Mouse (Mus musculus) cortical plate, adult 2 months (tissue): ENCODE data around the gene Akap8. TPM values are rescaled to one million over a fixed set of nuclear protein-coding genes. Genes with fewer than 3 reads are reported as not detected.
A peak's percentile ranks its signal among the peaks of the same experiment; 100 is the strongest.

ENCODE experiments used
- H3K27ac ChIP-seq: fragments of 200-500 bp; 2 replicates; pipeline ENCODE4 v1.5.1; 2012; ENCODE audit warnings: low read length, control low read depth, inconsistent platforms; ENCODE audit not compliant: insufficient read depth
- H3K4me1 ChIP-seq: fragments of 200-500 bp; 2 replicates; pipeline ENCODE4 v1.6.1; 2011; ENCODE audit warnings: low read length; ENCODE audit not compliant: control insufficient read depth, insufficient read depth
- H3K4me3 ChIP-seq: fragments of 200-500 bp; 2 replicates; pipeline ENCODE4 v1.5.1; 2011; ENCODE audit warnings: mild to moderate bottlenecking, low read length, control low read depth; ENCODE audit not compliant: insufficient read depth
- CTCF ChIP-seq: fragments of 200-500 bp; IDR thresholded peaks from 2 replicates; pipeline ENCODE4 v1.5.1; 2011; ENCODE audit warnings: mild to moderate bottlenecking, control low read depth, low read length; ENCODE audit not compliant: insufficient read depth; ENCODE audit errors: extremely low read depth
- POLR2A ChIP-seq: fragments of 200-500 bp; IDR thresholded peaks from 2 replicates; pipeline ENCODE4 v1.6.1; 2011; ENCODE audit warnings: mild to moderate bottlenecking, low read length, control low read depth; ENCODE audit not compliant: insufficient read depth; ENCODE audit errors: extremely low read depth
- polyA plus RNA-seq: library from polyadenylated mRNA; depleted of rRNA; stranded (reverse); fragments of >200 nt; gene quantifications from 2 replicates; pipeline ENCODE4 v1.2.3, GENCODE M21; 2012

The Akap8 gene
- polyA plus RNA-seq, 1 experiment = 87.3 TPM

- TF ChIP-seq CTCF = no peak
- no peak for TF ChIP-seq POLR2A
- Histone ChIP-seq H3K4me1 (no peaks in the 10 kb centered on the region), H3K4me3 (no peak overlapping the region), H3K27ac (no peak overlapping the region)
Observed at GRCm38 (mm10) chr17:32295160-32295559, 25.9 kb downstream of the Akap8 start.

DNA sequence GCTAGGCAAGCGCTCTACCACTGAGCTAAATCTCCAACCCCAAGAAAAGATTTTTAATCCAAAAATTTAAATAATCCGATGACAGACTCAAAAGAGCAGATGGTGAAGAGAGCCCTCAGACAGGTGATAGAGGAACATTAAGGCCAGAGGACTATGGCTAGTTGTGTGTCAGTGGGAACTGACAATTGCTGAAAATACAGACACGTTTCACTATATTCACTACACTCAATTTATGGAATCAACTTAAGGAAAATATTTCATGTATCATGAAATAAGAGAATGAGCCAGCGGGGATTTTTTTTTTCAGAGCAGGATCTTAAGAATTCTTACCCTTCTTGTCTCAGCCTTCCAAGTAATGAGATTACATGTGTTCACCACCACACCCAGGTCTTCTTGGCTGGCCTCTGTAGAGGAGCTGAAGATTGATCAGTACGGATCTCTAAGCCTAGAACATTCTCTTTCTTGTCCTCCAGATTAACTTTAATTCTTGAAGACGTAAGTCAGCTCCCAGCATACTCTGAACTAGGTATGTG lies 35.8 kb downstream of the Akap8 start:
- Histone ChIP-seq H3K4me3 (peak overlapping the region; percentile 72), H3K4me1 (peaks cover 4% of the 10 kb centered on the region), H3K27ac (no peak overlapping the region)
- TF ChIP-seq POLR2A = no peak
- no peak for TF ChIP-seq CTCF

DNA sequence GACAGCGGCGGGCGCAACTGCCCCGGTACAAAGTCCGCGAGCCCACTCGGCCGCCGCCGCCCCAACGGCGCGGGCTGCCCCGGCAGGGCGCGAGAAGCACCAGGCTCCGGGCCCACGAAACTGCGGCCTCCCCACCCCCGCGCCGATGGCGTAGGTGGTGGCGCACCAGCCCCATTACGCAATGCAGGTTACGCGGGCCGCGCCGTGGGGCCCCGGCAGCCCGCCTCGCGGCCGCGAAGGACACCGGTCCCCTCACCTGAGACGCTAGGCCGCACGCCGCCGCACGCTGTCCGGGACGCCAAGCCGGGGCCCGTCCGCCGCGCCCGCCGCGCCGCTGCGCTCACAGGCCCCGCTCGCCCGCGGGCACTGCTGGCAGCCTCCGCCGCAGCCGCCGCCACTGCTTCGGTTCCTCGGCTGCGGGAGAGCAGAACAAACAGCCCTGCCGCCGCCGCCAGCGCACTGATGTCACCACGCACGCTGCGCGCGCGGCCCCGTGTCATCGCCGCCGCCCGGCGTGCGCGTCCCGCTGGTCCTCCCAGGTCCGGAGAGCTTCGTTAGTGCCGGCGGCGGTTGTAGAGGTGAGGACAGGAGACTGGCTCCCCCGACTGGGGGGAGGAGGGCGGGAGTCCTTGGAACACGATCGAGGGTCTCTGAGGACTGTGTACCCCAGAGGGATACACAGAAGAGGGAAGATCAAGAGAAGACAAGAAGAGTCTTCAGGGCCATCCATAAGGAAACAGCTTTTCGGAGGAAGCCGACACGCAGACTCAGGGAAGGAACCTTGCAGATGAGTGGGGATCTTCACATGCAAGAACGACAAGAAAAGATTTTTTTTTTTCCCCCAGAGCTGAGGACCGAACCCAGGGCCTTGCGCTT lies 36.5 kb downstream of the Akap8 start, which contains the start of gene Brd4:
Gene Brd4, minus strand, starts transcription at position 461 of the 876 bp plus-strand sequence.
- TF ChIP-seq CTCF (no peak), POLR2A (peak; percentile 84)
- peak within 1 kb of the TSS; percentile 97 for H3K27ac ChIP-seq

GRCm38 (mm10) chr17:32283771-32284221 lies 37.2 kb downstream of the Akap8 start:
- Histone ChIP-seq H3K27ac (peak overlapping the region; percentile 97), H3K4me3 (peak overlapping the region; percentile 72), H3K4me1 (peaks cover 5% of the 10 kb centered on the region)
- TF ChIP-seq CTCF (no peak), POLR2A (no peak)

More for the DNA sequence above, 36.5 kb downstream of the Akap8 start, which contains the start of gene Brd4:
- H3K4me3 ChIP-seq = peak within 1 kb of the TSS; percentile 72
- peaks cover 5% of the 10 kb centered on the region for H3K4me1 ChIP-seq

- TF ChIP-seq POLR2A (no peak), CTCF (no peak)
- peak overlapping the region; percentile 72 for H3K4me3 ChIP-seq
Observed at GRCm38 (mm10) chr17:32283341-32283740, 37.7 kb downstream of the Akap8 start.

DNA sequence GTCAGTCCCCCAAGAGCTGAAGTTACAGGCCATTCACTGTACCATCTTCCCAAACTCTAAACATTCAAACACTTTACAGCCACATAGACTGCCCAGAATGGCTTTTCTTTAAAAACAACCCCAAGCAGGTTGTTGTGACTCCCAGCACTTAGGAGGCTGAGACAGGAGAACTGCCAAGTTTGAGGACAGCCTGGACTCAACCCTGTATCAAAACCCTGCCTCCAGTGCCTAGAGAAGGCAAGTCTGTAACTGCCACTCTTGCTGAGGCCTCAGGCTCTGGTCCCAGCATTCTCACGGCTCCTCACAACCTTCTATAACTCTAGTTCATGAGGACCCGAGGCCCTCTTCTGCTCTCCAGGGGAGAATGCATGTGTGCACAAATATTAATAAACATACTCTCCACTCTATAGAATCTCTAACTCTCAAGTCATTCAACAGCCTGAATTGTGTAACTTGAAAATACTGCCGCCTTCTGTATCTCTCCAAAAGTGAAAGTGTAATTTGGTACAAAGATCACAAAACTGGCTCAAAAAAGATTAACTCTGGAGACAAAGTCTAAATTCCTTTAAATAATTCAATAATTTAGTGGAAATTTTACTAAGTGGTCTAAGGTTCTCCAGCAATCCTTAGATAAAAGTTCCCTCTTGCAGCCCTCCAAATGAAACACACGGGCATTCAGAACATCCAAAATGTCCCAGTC lies 39.3 kb downstream of the Akap8 start:
- Histone ChIP-seq H3K4me1 (peaks cover 5% of the 10 kb centered on the region), H3K27ac (no peak overlapping the region), H3K4me3 (no peak overlapping the region)
- no peak for TF ChIP-seq POLR2A
- no peak for TF ChIP-seq CTCF

More at GRCm38 (mm10) chr17:32283341-32283740, 37.7 kb downstream of the Akap8 start:
- Histone ChIP-seq H3K4me1 (peaks cover 5% of the 10 kb centered on the region), H3K27ac (peak overlapping the region; percentile 61; the same call in 1 of the 2 replicates)

- TF ChIP-seq POLR2A (no peak), CTCF (no peak)
- peaks cover 5% of the 10 kb centered on the region for H3K4me1 ChIP-seq
- no peak overlapping the region for H3K27ac ChIP-seq
- no peak overlapping the region for H3K4me3 ChIP-seq
Observed at GRCm38 (mm10) chr17:32281126-32281525, 39.9 kb downstream of the Akap8 start.

GRCm38 (mm10) chr17:32280575-32280974 lies 40.5 kb downstream of the Akap8 start:
- no peak overlapping the region for H3K27ac ChIP-seq
- TF ChIP-seq POLR2A (no peak), CTCF (no peak)
- H3K4me1 ChIP-seq = peaks cover 5% of the 10 kb centered on the region
- H3K4me3 ChIP-seq = no peak overlapping the region

DNA sequence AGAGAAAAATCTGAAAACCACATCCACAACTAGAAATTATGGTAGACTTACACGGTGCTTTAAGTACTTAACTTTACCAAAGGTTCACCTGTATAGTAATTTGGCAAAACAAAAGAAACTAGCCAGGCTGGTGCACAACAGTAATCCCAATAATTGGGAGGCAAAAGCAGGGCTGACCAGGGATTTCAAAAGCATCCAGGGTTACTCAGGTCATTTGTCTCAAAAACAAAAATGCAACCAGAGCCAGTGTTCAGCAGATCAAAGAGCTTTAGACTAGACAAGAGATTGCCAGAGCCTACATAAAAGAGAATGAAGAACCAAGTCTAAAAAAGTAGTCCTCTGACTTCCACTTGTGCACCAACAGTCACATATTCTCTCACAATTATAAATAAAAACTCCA lies 43.8 kb downstream of the Akap8 start:
- TF ChIP-seq CTCF (no peak), POLR2A (no peak)
- Histone ChIP-seq H3K4me3 (no peak overlapping the region), H3K4me1 (peaks cover 2% of the 10 kb centered on the region; the same call in 1 of the 2 replicates), H3K27ac (no peak overlapping the region)
